Mouse (Mus musculus) heart, adult 8-10 months (tissue): ENCODE measurements at regions not wholly inside any gene's neighbourhood (a gene's known extent, or its start where the extent isn't known, plus 50 kb on each side); places are given as distances from the start of the nearest gene placed in this dataset.

Experiments used
- DNase-seq: peaks from one replicate; pipeline ENCODE4 v3.0.0; 2022; ENCODE audit warnings: low spot score

DNA sequence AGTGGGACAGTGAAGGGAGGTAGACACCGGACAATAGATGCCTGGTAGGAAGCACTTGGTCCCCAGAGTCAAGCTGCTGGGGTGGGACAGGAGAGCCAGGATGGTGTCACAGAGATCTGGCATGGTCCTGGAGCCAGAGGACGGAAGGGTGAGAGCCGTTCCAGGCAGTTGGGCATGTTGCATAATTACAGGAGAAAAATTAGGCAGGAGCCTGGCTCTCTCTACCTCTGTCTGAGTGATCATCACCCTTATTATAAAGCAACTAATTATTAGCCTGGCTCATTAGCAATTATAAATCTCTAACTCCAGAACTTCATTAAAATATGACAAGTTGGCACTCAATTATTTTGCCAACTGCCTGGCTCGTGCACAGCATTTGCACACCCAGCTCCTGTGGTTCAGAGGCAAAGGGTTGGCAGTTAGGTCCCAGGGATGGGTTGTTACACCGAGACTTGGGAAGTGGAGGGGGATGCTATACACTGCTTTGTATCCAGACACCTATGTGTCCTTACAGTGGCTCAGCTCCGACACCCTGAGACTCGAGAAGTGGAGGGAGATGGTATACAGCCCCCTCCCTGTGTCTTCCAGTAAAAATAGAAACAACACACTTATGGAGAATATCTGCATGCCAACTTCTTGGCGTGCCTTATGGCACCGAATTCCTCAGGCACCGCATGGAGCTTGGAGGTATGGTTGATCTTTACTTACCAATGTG, 203.7 kb upstream of the Sdk2 start:
- DNase-seq, result no peak

- DNase-seq, result no peak
Observed at GRCm38 (mm10) chr11:114261959-114262358, 195.1 kb upstream of the Sdk2 start.

DNA sequence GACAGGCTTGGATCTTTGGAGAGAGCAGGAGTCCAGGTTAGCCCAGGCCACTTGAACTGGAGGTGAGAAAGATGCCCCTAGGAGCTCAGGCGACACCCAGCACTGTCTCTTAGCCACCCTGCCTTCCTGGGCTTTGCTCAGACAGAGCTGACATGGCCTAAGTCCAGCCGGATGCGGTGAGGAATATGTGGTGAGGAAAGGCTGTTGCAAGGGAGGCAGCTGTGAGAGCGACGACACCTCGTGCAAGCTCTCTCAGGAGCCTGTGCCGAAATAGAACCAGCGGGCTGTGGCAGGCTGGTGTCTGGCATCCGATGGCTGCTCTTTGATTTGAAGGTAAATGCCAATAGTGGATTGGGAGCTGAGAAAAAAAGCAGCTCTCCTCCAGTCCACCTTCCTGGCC, 191.4 kb upstream of the Sdk2 start:
- no peak for DNase-seq

- no peak for DNase-seq
Observed at GRCm38 (mm10) chr11:114257756-114258155, 190.9 kb upstream of the Sdk2 start.

DNA sequence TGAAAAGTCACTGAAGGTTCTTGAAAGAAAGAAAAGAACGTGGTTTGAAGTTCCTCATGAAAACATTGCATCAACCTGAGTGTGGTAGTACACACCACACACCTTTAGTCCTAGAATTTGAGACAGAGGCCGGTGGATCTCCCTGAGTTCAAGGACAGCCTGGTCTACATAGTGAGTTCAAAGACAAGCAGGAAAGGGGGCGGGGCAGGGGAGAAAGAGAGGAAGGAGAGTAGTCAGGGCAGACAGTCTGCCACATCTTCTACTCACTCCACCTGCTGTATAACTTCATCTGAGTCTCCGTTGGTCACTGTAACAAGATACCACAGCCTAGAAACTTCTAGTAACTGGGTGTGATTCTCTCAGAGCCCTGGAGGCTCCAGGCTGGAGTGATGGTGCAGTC, 190.2 kb upstream of the Sdk2 start:
- no peak for DNase-seq

DNA sequence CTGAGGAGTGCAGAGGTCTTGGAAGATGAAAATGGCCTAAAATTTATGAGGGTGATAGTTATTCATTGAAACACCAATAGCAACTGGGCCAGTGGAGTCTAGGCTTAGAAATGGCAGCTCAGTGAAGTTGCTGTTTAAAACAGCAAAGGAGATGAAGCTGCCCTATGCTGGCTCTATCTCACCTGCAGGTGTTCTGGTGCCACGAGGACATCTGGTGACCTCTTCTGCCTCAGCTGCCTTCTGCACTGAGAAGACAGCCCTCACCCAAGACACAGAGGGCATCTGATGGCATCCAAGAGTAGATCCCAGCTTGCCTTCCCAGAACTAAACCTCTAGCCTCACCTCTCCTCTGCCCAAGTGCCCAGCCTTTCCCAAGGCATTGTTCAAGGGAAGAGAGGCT, 187.5 kb upstream of the Sdk2 start:
- no peak for DNase-seq

GRCm38 (mm10) chr11:114251614-114252013, 184.8 kb upstream of the Sdk2 start:
- DNase-seq, result no peak

DNA sequence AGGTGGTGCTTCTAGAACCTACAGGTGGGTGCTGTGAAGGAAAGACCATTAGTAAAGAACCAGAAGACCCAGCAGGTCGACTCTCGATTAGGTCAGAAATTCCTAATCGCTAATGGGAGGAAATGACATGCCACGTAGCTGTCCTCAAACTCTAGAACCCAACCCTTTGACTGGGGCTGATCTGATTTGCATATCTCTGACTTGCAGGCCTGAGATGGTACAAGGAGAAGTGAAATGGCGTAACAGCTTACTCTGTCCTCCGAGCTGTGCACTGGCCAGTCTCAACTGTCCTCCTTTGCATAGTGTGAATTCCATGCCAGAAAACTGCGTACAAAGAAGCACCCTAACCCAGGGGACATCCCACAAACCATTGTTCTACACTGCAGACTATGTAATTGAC, 182.4 kb upstream of the Sdk2 start:
- DNase-seq, result no peak

- DNase-seq, result no peak
Observed at GRCm38 (mm10) chr11:114248261-114248898, 181.5 kb upstream of the Sdk2 start.

DNA sequence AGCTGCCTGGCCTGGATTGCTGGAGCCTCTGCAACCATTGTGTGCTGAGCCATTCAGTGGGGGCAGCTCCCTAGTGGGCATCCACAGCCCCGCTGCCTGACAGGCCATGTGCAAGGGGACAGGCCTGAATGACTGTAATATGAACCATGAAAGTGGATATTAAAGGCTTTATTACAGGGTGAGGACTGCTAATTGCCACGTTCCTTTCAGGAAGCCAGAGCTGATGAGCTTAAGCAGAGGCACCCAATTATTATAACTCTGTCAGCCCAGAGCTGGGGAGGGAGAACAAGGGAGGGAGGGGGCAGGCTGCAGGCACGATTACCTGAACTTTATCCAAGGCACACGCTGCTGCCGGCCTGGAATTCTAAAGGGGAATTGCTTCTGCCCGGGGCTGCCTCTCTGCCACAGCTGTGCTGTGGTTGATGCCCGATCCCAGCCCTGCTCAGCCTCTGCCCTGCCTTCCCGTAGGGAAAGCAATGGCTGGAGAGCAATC, 172.5 kb upstream of the Sdk2 start:
- no peak for DNase-seq

DNA sequence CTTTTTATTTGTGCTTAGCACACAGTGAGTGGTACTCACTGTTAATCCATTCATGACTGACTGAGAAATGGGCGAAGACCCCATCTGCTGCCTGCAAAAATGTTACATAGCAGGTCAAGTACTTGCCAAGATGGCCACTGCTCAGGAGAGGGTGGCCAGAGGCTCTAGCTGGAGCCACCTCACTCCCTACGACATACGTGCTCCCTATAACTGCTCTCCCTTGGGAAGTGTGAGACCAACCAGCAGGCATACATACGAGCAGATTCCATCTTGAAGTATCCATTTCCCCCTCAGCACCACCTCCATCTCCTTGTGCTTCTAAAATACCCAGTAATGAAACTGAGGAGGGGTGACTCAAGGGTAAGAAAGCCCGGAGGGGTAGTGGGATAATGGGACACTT, 172.0 kb upstream of the Sdk2 start:
- no peak for DNase-seq

DNA sequence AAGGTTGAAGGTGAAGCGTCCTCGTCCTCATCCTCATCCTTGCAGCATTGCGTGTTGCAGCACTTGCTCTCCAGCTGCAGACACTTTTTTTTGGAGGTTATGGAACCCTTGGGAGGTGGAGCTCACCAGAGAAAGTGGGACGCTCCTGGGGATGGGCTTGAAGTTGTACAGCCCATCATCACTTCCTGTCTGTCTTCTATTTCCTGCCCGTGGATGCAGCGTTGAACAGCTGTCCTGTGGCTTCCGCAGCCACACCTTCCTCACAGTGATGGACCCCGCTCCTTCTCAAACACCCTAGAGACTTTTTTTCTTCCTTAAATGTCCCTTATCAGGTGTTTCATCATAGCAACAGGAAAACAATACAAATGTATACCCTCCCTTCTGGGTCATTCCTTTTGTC, 171.5 kb upstream of the Sdk2 start:
- DNase-seq, result no peak

GRCm38 (mm10) chr11:114234542-114234910, 167.7 kb upstream of the Sdk2 start:
- no peak for DNase-seq

- no peak for DNase-seq
Observed at GRCm38 (mm10) chr11:114233636-114234541, 167.0 kb upstream of the Sdk2 start.

GRCm38 (mm10) chr11:114231841-114232240, 165.0 kb upstream of the Sdk2 start:
- no peak for DNase-seq

GRCm38 (mm10) chr11:114229763-114230162, 162.9 kb upstream of the Sdk2 start:
- peak; percentile 42 for DNase-seq

DNA sequence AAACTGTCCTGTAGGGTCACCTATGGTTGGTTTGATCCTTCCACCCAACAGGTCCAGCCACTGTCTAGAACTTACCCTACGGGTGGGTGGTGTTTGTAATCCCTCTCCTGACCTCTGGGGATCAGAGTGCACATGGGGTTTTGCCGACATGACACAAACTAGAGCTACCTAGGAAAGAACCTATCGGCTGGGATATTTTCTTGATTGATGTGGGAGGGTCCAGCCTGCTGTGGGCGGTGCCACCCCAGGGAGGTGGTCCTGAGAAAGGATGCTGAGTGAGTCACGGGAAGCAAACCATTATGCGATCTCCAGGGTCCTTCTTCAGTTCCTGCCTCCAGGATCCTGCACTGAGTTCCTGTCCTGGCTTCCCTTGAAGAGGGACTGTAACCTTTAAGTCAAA, 162.3 kb upstream of the Sdk2 start:
- DNase-seq, result no peak

- DNase-seq, result no peak
Observed at GRCm38 (mm10) chr11:114226553-114226952, 159.7 kb upstream of the Sdk2 start.

DNA sequence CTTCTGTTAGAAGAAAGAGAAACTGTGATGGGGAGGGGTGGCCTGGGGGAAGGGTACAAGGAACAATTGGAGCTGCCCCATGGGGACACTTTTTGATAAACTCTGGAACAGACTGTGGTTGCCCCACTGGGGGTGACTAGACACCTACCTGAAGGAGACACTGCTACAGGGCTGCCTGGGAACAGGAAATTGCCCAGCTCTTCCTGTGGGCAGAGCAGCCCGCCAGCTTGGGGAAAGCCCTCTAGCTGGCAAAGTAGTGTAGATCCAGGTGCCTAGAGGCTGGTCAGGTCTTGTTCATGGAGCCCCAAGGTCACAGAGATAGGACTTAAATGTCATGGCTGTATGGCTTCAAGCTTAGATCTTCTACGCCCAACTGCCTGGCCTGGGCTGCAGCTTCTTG, 157.9 kb upstream of the Sdk2 start:
- no peak for DNase-seq

- DNase-seq, result no peak
Observed at GRCm38 (mm10) chr11:114223061-114223460, 156.2 kb upstream of the Sdk2 start.

DNA sequence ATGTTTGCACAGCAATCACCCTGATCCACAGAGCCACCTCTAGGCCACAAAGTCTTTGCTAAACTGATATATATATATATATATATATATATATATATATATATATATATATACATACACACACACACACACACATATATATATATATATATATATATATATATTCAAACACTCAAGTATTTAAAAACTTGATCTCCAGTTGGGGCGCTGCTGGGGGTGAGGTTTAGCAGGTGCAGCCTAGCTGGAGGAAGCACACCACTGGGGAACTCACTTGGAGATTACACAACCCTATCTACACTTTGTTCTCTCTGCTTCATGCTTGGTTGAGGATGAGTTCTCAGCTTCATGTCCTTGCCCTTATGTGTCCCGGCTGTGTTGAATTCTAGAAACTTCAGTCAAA, 153.6 kb upstream of the Sdk2 start:
- DNase-seq, result no peak

DNA sequence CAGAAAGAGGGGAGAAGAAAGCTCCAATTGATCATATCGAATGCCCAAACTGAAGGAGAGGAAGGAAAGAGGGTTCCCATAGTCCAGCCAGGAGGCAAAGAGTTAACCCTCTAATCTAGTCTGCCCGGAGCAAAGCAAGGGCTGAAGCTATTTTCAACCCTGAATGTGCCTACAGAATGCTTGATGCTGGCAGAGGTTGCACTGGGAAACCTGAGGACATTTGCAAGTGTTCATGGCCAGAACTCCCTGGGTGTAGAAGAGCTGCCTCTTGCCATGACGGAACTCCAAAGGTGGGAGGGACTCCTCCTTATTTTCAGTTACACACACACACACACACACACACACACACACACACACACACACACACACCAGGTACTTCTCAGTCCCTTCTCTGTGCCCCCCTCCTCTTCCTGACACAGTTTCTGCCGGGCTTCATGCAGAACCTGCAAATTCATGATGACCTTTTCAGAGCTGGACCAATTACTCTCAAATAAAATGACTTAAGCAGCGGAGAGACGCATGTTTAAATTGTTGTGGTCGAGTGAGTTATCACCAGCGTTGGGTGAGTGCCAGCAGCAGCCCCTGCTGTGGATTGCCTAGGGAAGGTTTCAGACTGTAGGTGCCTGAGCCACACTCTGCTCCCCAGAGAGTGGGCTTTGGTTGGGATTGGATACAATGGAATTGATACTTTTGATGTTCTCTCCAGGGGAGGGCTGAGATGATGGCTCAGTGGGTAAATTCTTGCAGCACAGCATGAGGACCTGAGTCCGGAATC, 152.1 kb upstream of the Sdk2 start:
- DNase-seq, result peak; percentile 13
